Mouse (Mus musculus) forebrain, embryonic 11.5 days (tissue): ENCODE measurements around the gene Tmem44. TPM values are rescaled to one million over a fixed set of nuclear protein-coding genes. Genes with fewer than 3 reads are reported as not detected.
A peak's percentile ranks its signal among the peaks of the same experiment; 100 is the strongest.

Experiments
- ATAC-seq: fragments of 200-750 bp; cut with Nextera tagmentation; replicated peaks from 2 replicates; pipeline ENCODE4 v1.8.0; 2017; ENCODE audit warnings: moderate TSS enrichment; ENCODE audit not compliant: low FRiP score
- DNase-seq: peaks from one replicate; pipeline ENCODE4 v3.0.0-alpha.2; 2017; ENCODE audit warnings: low spot score
- H3K27ac ChIP-seq: fragments of 300-500 bp; sonication (generic); 2 replicates; pipeline ENCODE4 v1.5.1; 2014; ENCODE audit warnings: low read depth, low read length
- H3K27me3 ChIP-seq: fragments of 300-500 bp; sonication (generic); 2 replicates; pipeline ENCODE4 v1.6.1; 2014; ENCODE audit warnings: mild to moderate bottlenecking, low read length, mixed read lengths; ENCODE audit not compliant: control insufficient read depth, insufficient read depth
- H3K36me3 ChIP-seq: fragments of 300-500 bp; sonication (generic); 2 replicates; pipeline ENCODE4 v1.6.1; 2014; ENCODE audit warnings: mild to moderate bottlenecking, low read length, moderate library complexity, mixed read lengths; ENCODE audit not compliant: control insufficient read depth, insufficient read depth
- H3K4me1 ChIP-seq: fragments of 300-500 bp; sonication (generic); replicated peaks from 2 replicates; pipeline ENCODE4 v1.6.1; 2014; ENCODE audit warnings: low read length, mixed read lengths; ENCODE audit not compliant: control insufficient read depth, insufficient read depth
- H3K4me2 ChIP-seq: fragments of 300-500 bp; sonication (generic); 2 replicates; pipeline ENCODE4 v1.6.1; 2014; ENCODE audit warnings: low read depth, mild to moderate bottlenecking, low read length, moderate library complexity, mixed read lengths; ENCODE audit not compliant: severe bottlenecking
- H3K4me3 ChIP-seq: fragments of 300-500 bp; sonication (generic); 2 replicates; pipeline ENCODE4 v1.5.1; 2014; ENCODE audit warnings: low read depth, low read length
- H3K9ac ChIP-seq: fragments of 300-500 bp; sonication (generic); 2 replicates; pipeline ENCODE4 v1.6.1; 2014; ENCODE audit warnings: low read length
- H3K9me3 ChIP-seq: fragments of 300-500 bp; sonication (generic); 2 replicates; pipeline ENCODE4 v1.6.1; 2016; ENCODE audit warnings: low read length, mixed read lengths; ENCODE audit not compliant: control insufficient read depth
- WGBS: fragments of 180-500 bp; shearing (Covaris S2); extraction: QIAGEN DNeasy Blood & Tissue Kit; methylation state at CpG from one replicate; pipeline ENCODE4 v1.1.7; 2014; 5-methylcytosine and 5-hydroxymethylcytosine counted together
- polyA plus RNA-seq: library from polyadenylated mRNA; unstranded; fragments of >200 nt; fragmentation: Nextera tagmentation; extraction: Ambion mirVana; gene quantifications from 2 replicates; pipeline ENCODE4 v1.2.1, GENCODE M21; 2014

The Tmem44 gene
- polyA plus RNA-seq, 1 experiment from 2014 or later, result 26.3 TPM

DNA sequence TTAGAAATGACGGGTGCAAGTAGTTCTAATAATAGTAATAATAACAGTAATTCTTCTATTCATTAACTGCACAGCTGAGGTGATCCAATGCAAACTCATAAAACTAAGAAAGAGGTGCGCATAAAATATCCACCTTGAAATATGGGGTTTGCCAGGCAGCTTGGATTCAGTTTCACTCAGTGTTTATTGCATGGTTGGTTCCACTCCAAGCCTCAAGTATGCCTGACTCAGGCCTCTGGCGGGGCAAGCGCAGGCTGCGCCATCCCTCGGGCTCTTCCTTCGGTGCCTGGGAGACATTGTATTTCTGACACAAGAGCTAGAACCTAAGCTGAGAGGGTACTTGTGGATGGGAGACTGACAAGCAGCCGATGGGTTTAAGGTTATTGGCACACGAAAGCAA, 32.0 kb downstream of the Tmem44 start:
- Histone ChIP-seq H3K4me1 (no peaks in the 10 kb centered on the region), H3K9ac (no peak overlapping the region), H3K27me3 (no peaks in the 10 kb centered on the region), H3K4me3 (no peak overlapping the region), H3K36me3 (no peaks in the 10 kb centered on the region), H3K9me3 (no peaks in the 10 kb centered on the region), H3K4me2 (no peak overlapping the region), H3K27ac (no peak overlapping the region)
- 88% methylated on average over 9 of the region's 9 CpGs for WGBS
- no peak for ATAC-seq
- no peak for DNase-seq

GRCm38 (mm10) chr16:30517666-30518283, 32.9 kb downstream of the Tmem44 start:
- ATAC-seq, result no peak
- H3K27me3 ChIP-seq, result no peaks in the 10 kb centered on the region
- WGBS, result 81% methylated on average over 11 of the region's 11 CpGs
- H3K9ac ChIP-seq, result no peak overlapping the region
- H3K27ac ChIP-seq, result no peak overlapping the region
- no peaks in the 10 kb centered on the region for H3K36me3 ChIP-seq
- H3K4me1 ChIP-seq, result no peaks in the 10 kb centered on the region
- H3K4me2 ChIP-seq, result no peak overlapping the region
- no peaks in the 10 kb centered on the region for H3K9me3 ChIP-seq
- no peak overlapping the region for H3K4me3 ChIP-seq
- peak; percentile 48 for DNase-seq

GRCm38 (mm10) chr16:30516993-30517392, 33.6 kb downstream of the Tmem44 start:
- WGBS, result 96% methylated on average over 9 of the region's 9 CpGs
- no peak overlapping the region for H3K27ac ChIP-seq
- H3K4me3 ChIP-seq, result no peak overlapping the region
- ATAC-seq (no peak), DNase-seq (no peak)
- no peak overlapping the region for H3K4me2 ChIP-seq
- no peaks in the 10 kb centered on the region for H3K4me1 ChIP-seq
- no peaks in the 10 kb centered on the region for H3K27me3 ChIP-seq
- no peaks in the 10 kb centered on the region for H3K36me3 ChIP-seq
- H3K9ac ChIP-seq, result no peak overlapping the region
- no peaks in the 10 kb centered on the region for H3K9me3 ChIP-seq

- H3K9ac ChIP-seq, result no peak overlapping the region
- peaks cover 2% of the 10 kb centered on the region; the same call in 1 of the 2 replicates for H3K4me1 ChIP-seq
- H3K27me3 ChIP-seq, result no peaks in the 10 kb centered on the region
- no peak overlapping the region for H3K27ac ChIP-seq
- no peak overlapping the region for H3K4me2 ChIP-seq
- DNase-seq (peak; percentile 57), ATAC-seq (no peak)
- no peak overlapping the region for H3K4me3 ChIP-seq
- H3K36me3 ChIP-seq, result no peaks in the 10 kb centered on the region
- 70% methylated on average over 12 of the region's 12 CpGs for WGBS
- H3K9me3 ChIP-seq, result no peaks in the 10 kb centered on the region
Observed at GRCm38 (mm10) chr16:30515418-30515817, 35.2 kb downstream of the Tmem44 start.

DNA sequence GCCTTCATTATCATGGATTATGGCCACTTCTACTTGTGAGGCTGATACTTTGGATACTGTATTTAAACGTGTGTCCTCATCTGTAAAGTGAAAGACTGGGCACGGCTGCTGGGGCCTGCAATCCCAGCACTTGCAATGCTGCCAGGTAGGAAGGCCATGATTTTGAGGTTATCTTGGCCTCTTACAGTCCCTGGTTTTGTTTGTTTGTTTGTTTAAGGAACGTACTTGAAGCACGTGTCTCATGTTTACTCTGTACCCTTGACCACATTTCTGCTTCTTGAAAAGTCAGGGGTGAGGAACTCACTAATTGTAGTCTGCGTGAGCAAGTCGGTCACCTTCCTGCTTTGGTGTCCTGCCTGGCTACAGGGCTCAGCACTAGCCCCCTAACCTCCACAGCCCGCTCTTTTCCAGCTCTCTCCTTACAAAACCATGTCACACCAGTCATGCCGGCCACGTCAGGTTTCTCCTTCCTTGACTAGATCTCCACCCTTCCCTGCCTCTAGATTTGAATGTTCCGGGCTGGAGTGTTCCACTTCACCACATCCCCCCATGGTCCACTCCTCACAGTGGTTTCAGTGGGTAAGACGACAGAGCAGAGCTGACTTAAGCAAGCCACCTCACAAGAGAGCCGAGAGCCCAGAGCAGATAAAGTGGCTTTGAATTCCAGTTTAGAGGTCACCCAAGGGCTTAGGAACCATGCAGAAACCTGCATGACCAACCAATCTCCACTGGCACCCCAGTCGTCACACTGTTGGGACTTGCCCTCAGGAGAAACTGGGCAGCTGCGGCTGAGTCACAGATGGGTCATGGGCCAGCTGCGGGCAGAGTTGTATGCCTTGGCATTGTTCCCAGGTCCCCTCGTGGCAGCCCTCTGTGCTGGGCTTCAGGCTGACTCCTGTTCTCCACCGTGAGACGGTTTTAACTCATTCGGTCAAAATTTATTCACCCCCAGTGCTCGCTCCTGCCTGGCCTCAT, 37.3 kb downstream of the Tmem44 start:
- Histone ChIP-seq H3K4me3 (no peak overlapping the region), H3K4me1 (peaks cover 2% of the 10 kb centered on the region; the same call in 1 of the 2 replicates), H3K9me3 (no peaks in the 10 kb centered on the region), H3K27me3 (no peaks in the 10 kb centered on the region), H3K36me3 (no peaks in the 10 kb centered on the region), H3K27ac (no peak overlapping the region), H3K9ac (no peak overlapping the region), H3K4me2 (no peak overlapping the region)
- DNase-seq, result peak; percentile 45
- WGBS, result 86% methylated on average over 20 of the region's 20 CpGs
- ATAC-seq, result no peak

DNA sequence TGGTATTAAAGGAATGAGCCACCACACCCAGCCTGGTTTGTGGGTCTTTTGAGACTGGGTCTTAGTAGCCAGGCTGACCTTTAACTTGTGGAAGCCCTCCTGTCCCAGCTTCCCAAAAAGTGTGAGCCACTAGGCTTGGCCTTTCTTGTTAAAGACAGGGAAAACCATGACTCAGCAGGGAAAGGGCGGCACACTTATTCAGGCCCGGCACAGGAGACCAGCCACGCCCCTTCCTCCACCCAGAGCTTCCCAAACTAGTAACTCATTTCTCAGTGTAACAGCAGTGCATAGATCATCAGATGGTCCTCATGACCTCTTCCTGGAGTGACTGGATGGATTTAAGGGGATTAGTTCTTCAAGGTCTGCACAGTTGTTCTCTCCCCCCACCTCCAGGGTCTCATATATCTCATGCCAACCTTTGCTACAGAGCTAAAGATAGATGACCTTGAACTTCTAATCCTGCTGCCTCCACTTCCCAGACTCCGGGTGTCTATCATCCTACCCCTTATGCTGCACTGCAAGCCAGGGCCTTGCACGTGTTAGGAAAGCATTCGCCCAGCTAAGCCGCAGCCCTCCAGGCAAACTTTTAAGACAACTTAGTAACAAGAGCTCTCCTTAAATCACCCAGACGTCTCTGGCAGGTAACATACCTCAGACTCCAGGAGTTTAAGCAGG, 38.1 kb downstream of the Tmem44 start:
- Histone ChIP-seq H3K9me3 (no peaks in the 10 kb centered on the region), H3K4me3 (no peak overlapping the region), H3K27ac (no peak overlapping the region), H3K4me1 (peaks cover 2% of the 10 kb centered on the region; the same call in 1 of the 2 replicates), H3K27me3 (no peaks in the 10 kb centered on the region), H3K9ac (no peak overlapping the region), H3K4me2 (no peak overlapping the region), H3K36me3 (no peaks in the 10 kb centered on the region)
- ATAC-seq, result no peak
- DNase-seq, result peak; percentile 48
- 55% methylated on average over 8 of the region's 8 CpGs for WGBS

- Histone ChIP-seq H3K9ac (no peak overlapping the region; the same call in 1 of the 2 replicates), H3K4me3 (peak overlapping the region; percentile 56; the same call in 1 of the 2 replicates), H3K36me3 (no peaks in the 10 kb centered on the region), H3K27me3 (no peaks in the 10 kb centered on the region), H3K27ac (no peak overlapping the region), H3K4me1 (peaks cover 2% of the 10 kb centered on the region; the same call in 1 of the 2 replicates), H3K9me3 (no peaks in the 10 kb centered on the region), H3K4me2 (peak overlapping the region; percentile 74)
- DNase-seq (peak; percentile 39), ATAC-seq (no peak)
- WGBS, result 84% methylated on average over 13 of the region's 13 CpGs
Observed at GRCm38 (mm10) chr16:30511563-30512340, 38.9 kb downstream of the Tmem44 start.
